Mouse (Mus musculus) mouse trophoblast stem cell (cell line): Measurements from ENCODE around the gene Bcap29.
"Not testable (repeated sequence)": the region's sequence is repeated elsewhere in the genome, so short reads cannot be mapped to it uniquely, and the experiment has no call there.

ENCODE experiments used
- in situ Hi-C, 2 experiments: fragments of 300-500 bp; cut with MseI, MboI; formaldehyde crosslinking; loops; 2 replicates in 1 of 2; 3 replicates in 1 of 2; pipeline ENCODE4 v1.15.1; 2025

The Bcap29 gene

GRCm38 (mm10) chr12:31634343-31635239, at the start of gene Bcap29:
Bcap29 (minus strand) TSS chr12:31634658.
- in situ Hi-C loops, result no loop called here

GRCm38 (mm10) chr12:31667187-31667586, 32.7 kb upstream of the Bcap29 start:
- in situ Hi-C loops, result no loop called here

- in situ Hi-C loops, result no loop called here
These were observed 31.5 kb upstream of the Bcap29 start for GRCm38 (mm10) chr12:31665999-31666398.

GRCm38 (mm10) chr12:31656841-31657240, 22.4 kb upstream of the Bcap29 start:
- in situ Hi-C loops, result no loop called here

GRCm38 (mm10) chr12:31654965-31655477, 20.6 kb upstream of the Bcap29 start:
- in situ Hi-C loops, result no loop called here

- in situ Hi-C loops, result no loop called here
These were observed 19.9 kb upstream of the Bcap29 start, which contains the start of the genes Dus4l and Cog5 for GRCm38 (mm10) chr12:31654197-31654964. Dus4l (minus strand) TSS chr12:31654826. Cog5 (plus strand) TSS chr12:31654869.

- in situ Hi-C loops, result no loop called here
These were observed 19.2 kb upstream of the Bcap29 start for GRCm38 (mm10) chr12:31653611-31654010.

GRCm38 (mm10) chr12:31635240-31635607, 766 bp upstream of the Bcap29 start:
- in situ Hi-C loops, result no loop called here

GRCm38 (mm10) chr12:31633970-31634342, 502 bp downstream of the Bcap29 start:
- in situ Hi-C loops, result no loop called here

GRCm38 (mm10) chr12:31628396-31628795, 6.1 kb downstream of the Bcap29 start:
- in situ Hi-C loops, result not testable (repeated sequence)

GRCm38 (mm10) chr12:31625016-31625415, 9.4 kb downstream of the Bcap29 start:
- in situ Hi-C loops, result no loop called here

GRCm38 (mm10) chr12:31620106-31620505, 14.4 kb downstream of the Bcap29 start:
- in situ Hi-C loops, result no loop called here

GRCm38 (mm10) chr12:31613353-31613752, 21.1 kb downstream of the Bcap29 start:
- in situ Hi-C loops, result no loop called here

- in situ Hi-C loops, result no loop called here
These were observed 26.3 kb downstream of the Bcap29 start for GRCm38 (mm10) chr12:31608138-31608537.

- in situ Hi-C loops, result no loop called here
These were observed 29.6 kb downstream of the Bcap29 start for GRCm38 (mm10) chr12:31604894-31605293.

- in situ Hi-C loops, result no loop called here
These were observed 30.9 kb downstream of the Bcap29 start for GRCm38 (mm10) chr12:31603586-31603985.

GRCm38 (mm10) chr12:31594296-31594695, 40.2 kb downstream of the Bcap29 start:
- in situ Hi-C loops, result no loop called here

GRCm38 (mm10) chr12:31592011-31592410, 42.4 kb downstream of the Bcap29 start:
- in situ Hi-C loops, result no loop called here

- in situ Hi-C loops, result no loop called here
These were observed 50.7 kb downstream of the Bcap29 start for GRCm38 (mm10) chr12:31583726-31584125.

GRCm38 (mm10) chr12:31582081-31582480, 52.4 kb downstream of the Bcap29 start:
- in situ Hi-C loops, result no loop called here

GRCm38 (mm10) chr12:31581319-31581810, 53.1 kb downstream of the Bcap29 start:
- in situ Hi-C loops, result no loop called here

- in situ Hi-C loops, result no loop called here
These were observed 53.7 kb downstream of the Bcap29 start for GRCm38 (mm10) chr12:31580634-31581318.
